Mouse (Mus musculus): ENCODE measurements around the gene Selenop. TPM values are rescaled to one million over a fixed set of nuclear protein-coding genes. Genes with fewer than 3 reads are reported as not detected.
"Not testable (repeated sequence)": the region's sequence is repeated elsewhere in the genome, so short reads cannot be mapped to it uniquely, and the experiment has no call there.

Gene Selenop
- 257 to 287 TPM (median 259 TPM) in 3 replicates for total RNA-seq (2017)

- ATAC-seq (replicated peaks; ENCODE audit: insufficient number of reproducible peaks, low FRiP score, low TSS enrichment, poor library complexity, severe bottlenecking): no peak
These were observed at the start of gene Selenop for GRCm38 (mm10) chr15:3268247-3268646. Selenop (plus strand) TSS chr15:3268547.

DNA sequence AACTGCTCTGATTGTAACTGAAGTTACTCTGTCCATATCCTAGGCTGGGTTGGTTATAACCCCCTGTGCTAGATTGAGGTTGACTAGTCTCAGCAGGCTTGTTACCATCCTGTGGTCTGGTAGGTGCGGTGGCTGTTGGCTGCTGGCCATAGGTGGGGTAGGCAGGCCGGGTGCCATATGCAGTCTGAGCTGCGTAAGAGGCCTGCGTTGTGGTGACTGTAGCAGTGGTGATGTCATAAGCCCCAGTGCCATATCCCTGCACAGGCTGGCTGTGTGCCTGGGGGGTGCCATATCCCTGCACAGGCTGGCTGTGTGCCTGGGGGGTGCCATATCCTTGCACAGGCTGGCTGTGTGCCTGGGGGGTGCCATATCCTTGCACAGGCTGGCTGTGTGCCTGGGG is 49.7 kb upstream of the Selenop start:
- not testable (repeated sequence) for ATAC-seq (replicated peaks; ENCODE audit: insufficient number of reproducible peaks, low FRiP score, low TSS enrichment, poor library complexity, severe bottlenecking)

- no peak for ATAC-seq (replicated peaks; ENCODE audit: insufficient number of reproducible peaks, low FRiP score, low TSS enrichment, poor library complexity, severe bottlenecking)
These were observed 45.4 kb upstream of the Selenop start for GRCm38 (mm10) chr15:3222803-3223437.

- no peak for ATAC-seq (replicated peaks; ENCODE audit: insufficient number of reproducible peaks, low FRiP score, low TSS enrichment, poor library complexity, severe bottlenecking)
These were observed 41.8 kb upstream of the Selenop start for GRCm38 (mm10) chr15:3226573-3226972.

DNA sequence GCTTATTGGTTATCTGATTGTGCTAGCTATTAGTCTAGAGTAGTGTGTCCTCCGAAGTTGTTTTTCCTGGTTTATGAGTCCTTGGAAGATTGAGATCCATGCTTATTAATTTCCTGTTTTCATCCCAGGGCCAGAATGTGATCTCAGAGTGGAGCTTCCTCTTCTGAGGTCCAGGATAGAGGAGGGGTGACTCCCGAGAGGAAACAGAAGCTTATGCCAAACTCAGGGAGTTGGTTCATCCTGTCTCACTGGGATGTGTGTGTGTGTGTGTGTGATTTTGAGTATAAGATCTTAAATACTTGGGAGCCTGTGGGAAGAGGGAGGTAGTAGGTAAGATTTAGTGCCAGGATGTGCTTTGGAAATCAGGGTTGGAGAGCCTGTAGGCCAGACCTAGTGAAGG is 40.2 kb upstream of the Selenop start:
- ATAC-seq (replicated peaks; ENCODE audit: insufficient number of reproducible peaks, low FRiP score, low TSS enrichment, poor library complexity, severe bottlenecking): no peak

DNA sequence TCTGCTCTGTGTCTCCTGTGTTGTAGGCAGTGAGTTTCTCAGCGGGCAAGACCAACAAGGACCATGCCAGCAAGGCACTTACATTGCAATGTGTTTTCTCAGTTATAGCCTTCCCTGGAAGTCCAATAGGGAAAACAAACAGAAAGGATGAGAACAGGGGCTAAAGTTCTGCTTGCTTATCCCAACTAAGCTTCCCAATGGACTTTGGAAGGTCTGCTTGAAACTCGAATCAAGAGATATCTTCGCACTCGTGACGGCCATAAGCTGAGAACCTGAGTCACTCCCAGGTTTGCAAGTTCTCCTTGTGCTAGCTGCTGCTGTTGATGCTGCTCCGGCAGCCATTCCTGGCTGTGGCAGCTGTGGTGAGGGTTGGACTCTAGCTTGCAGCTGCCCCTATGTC is 39.4 kb upstream of the Selenop start:
- ATAC-seq (replicated peaks; ENCODE audit: insufficient number of reproducible peaks, low FRiP score, low TSS enrichment, poor library complexity, severe bottlenecking): no peak

- ATAC-seq (replicated peaks; ENCODE audit: insufficient number of reproducible peaks, low FRiP score, low TSS enrichment, poor library complexity, severe bottlenecking): no peak
These were observed 37.3 kb upstream of the Selenop start for GRCm38 (mm10) chr15:3231004-3231403.

DNA sequence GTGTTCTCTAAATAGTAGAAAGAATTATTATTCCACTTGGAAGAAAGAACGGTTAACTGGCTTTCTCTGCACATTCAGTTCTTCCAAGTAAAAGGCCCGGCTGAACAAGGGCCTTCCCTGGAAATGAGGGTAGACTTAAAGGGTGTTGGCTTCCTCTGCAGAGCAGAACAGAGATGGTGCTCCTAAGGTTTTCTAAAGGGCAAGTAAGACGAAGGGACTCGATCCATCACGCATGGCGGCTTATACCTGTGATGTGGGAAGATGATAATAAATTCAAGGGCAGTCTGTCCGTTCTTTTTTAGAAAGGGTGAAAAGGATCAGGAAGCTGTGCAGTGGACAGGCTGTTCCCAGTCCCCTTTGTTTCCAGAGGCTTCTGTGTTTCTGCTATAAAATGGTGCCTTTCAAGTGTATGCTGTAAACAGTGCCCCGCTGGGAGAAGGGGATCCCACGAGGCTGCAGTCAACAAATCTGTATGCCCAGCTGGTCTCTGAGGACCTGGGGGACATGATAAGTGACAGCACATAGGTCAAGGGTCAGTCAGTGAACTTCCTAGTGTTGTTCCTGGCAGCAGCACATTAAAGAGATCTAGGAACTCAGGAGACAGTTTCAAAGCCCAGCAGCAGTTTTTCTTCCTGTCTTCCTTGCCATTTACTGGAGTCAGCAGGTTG is 36.0 kb upstream of the Selenop start:
- no peak for ATAC-seq (replicated peaks; ENCODE audit: insufficient number of reproducible peaks, low FRiP score, low TSS enrichment, poor library complexity, severe bottlenecking)

- ATAC-seq (replicated peaks; ENCODE audit: insufficient number of reproducible peaks, low FRiP score, low TSS enrichment, poor library complexity, severe bottlenecking): peak; percentile 94
These were observed 34.4 kb upstream of the Selenop start for GRCm38 (mm10) chr15:3233837-3234551.

GRCm38 (mm10) chr15:3236338-3236737 is 32.0 kb upstream of the Selenop start:
- no peak for ATAC-seq (replicated peaks; ENCODE audit: insufficient number of reproducible peaks, low FRiP score, low TSS enrichment, poor library complexity, severe bottlenecking)

DNA sequence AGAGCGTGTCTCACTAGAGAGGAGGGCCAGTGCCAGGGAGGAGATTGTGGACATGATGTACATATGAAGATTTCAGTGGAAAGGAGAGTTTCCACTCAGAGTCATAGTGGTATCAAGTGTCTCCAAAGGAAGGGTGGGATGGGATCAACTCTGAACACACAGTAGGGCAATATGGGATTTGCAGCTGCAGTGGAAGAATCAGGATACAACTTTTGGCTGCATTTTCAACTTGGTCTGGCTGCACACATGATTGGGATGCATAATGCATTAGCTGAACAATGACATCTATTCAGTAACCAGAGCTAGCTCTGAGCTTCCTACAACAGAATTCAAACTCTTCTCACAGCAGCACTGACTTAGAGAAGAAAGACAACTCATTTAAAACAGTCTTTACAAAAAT is 30.4 kb upstream of the Selenop start:
- ATAC-seq (replicated peaks; ENCODE audit: insufficient number of reproducible peaks, low FRiP score, low TSS enrichment, poor library complexity, severe bottlenecking): no peak

DNA sequence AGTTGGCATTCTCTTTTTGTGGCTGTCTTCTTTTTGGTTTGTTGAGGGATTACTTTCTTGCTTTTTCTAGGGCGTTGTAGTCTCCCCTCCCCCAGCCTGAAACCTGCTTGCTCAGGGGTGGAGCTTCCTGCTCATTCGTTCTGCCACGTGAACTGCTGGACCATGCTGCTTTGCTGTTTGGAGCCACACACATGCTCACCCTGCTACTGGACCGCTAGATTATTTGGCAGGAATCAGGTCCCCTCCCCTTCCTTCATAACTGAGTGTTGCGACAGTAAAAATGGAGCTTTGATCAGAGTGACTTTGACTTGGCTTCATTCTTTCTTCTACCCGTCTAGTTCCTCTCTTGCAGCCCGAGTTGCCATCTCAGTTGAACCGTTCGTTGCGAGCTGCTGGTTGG is 23.3 kb upstream of the Selenop start:
- not testable (repeated sequence) for ATAC-seq (replicated peaks; ENCODE audit: insufficient number of reproducible peaks, low FRiP score, low TSS enrichment, poor library complexity, severe bottlenecking)

- no peak for ATAC-seq (replicated peaks; ENCODE audit: insufficient number of reproducible peaks, low FRiP score, low TSS enrichment, poor library complexity, severe bottlenecking)
These were observed 17.7 kb upstream of the Selenop start for GRCm38 (mm10) chr15:3250620-3251019.

DNA sequence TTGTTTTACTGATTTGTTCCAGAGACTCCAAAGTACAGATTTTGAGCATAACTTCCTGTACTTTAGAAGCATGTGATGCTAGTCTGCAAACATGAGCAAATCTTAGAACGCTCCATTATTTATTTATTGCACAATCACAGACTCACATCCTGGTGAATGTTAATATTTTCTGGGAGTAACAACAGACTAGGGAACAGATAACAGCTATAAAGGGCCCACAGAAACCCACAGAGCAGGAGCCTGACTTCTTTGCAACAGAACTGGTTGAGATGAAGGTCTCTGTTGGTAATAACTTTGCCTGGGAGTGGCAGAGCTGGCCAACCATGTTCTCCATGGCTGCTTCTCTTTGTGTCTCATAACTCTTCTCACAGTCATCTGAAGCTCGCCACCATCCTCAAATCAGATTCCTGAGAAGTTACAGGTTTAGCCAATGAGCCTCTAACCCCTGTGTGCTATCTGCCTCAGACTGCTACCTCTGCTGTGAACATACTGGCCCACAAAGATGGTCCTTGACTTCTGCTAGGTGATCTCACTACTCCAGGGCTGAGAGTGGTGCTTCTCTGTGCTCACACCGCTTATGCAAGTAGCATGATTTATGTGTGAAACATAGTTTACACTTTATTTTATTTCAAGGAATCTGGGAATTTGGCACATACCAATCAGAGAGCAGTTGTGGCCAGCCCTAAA is 17.2 kb upstream of the Selenop start:
- ATAC-seq (replicated peaks; ENCODE audit: insufficient number of reproducible peaks, low FRiP score, low TSS enrichment, poor library complexity, severe bottlenecking): no peak

DNA sequence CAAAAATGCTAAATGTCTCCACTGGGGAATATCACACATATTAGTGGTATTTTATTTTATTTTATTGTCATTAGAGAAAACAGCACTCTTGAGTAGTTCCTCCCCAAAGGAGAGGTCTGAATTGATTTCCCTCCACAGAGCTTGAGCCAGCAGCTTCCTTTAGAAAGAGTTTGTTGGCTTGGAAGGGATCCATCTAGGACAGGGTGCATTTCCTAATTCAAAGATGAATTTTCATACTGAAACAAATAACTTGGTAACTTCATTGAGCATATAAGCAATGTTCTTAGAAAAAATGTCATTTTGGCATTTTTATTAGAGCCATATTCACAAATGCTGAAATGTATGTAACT is 16.7 kb upstream of the Selenop start:
- no peak for ATAC-seq (replicated peaks; ENCODE audit: insufficient number of reproducible peaks, low FRiP score, low TSS enrichment, poor library complexity, severe bottlenecking)

DNA sequence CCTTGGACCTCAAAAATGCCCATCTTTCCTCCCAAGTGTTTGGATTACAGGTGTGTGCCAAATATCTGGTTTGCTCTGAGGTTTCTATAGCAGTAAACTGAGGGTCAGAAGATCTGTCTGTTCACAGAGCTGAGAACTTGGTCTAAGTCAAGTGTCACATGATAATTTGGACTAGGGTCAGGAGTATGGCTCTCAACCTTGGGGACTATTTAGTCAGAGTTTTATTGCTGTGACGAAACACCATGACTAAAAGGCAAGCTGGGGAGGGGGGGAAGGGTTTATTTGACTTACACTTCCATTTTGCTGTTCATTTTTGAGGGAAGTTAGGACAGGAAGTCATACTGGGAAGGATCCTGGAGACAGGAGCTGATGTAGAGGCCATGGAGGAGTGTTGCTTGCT is 9.3 kb upstream of the Selenop start:
- ATAC-seq (replicated peaks; ENCODE audit: insufficient number of reproducible peaks, low FRiP score, low TSS enrichment, poor library complexity, severe bottlenecking): no peak

- no peak for ATAC-seq (replicated peaks; ENCODE audit: insufficient number of reproducible peaks, low FRiP score, low TSS enrichment, poor library complexity, severe bottlenecking)
These were observed 8.0 kb upstream of the Selenop start for GRCm38 (mm10) chr15:3260309-3260708.

- no peak for ATAC-seq (replicated peaks; ENCODE audit: insufficient number of reproducible peaks, low FRiP score, low TSS enrichment, poor library complexity, severe bottlenecking)
These were observed 5.5 kb upstream of the Selenop start for GRCm38 (mm10) chr15:3262883-3263282.

GRCm38 (mm10) chr15:3264293-3264692 is 4.1 kb upstream of the Selenop start:
- no peak for ATAC-seq (replicated peaks; ENCODE audit: insufficient number of reproducible peaks, low FRiP score, low TSS enrichment, poor library complexity, severe bottlenecking)

All from monocyte, adult 5-6 weeks (primary cell).